Mouse (Mus musculus) gastrocnemius, adult 2 months (tissue): ENCODE measurements around the gene Gm45062. TPM values are rescaled to one million over a fixed set of nuclear protein-coding genes. Genes with fewer than 3 reads are reported as not detected.
"Not testable (repeated sequence)": the region's sequence is repeated elsewhere in the genome, so short reads cannot be mapped to it uniquely, and the experiment has no call there.

ENCODE experiments used
- DNase-seq: peaks from one replicate; pipeline ENCODE4 v3.0.0; 2022
- H3K27ac ChIP-seq: fragments of 200-600 bp; 2 replicates; pipeline ENCODE4 v1.8.1; 2022; ENCODE audit warnings: mild to moderate bottlenecking
- H3K4me3 ChIP-seq: fragments of 200-600 bp; 2 replicates; pipeline ENCODE4 v1.8.1; 2022; ENCODE audit warnings: mild to moderate bottlenecking, moderate library complexity
- CTCF ChIP-seq: fragments of 200-600 bp; IDR thresholded peaks from 2 replicates; pipeline ENCODE4 v1.8.1; 2022; ENCODE audit warnings: antibody characterized with exemption, mild to moderate bottlenecking, moderate library complexity
- intact Hi-C: fragments of 180-260 bp; cut with DNase I; formaldehyde crosslinking; loops from one replicate; pipeline ENCODE4 v1.15.1; 2025
- total RNA-seq, 2 experiments: library from RNA; stranded (reverse); gene quantifications; 2 replicates each; pipeline ENCODE4 v1.2.3; 2021

The Gm45062 gene
- total RNA-seq, 2 experiments from 2014 or later = 0.67 TPM; not detected in 1

GRCm38 (mm10) chr6:8531104-8531894 lies 272.0 kb downstream of the Gm45062 start:
- no peak overlapping the region for H3K27ac ChIP-seq
- H3K4me3 ChIP-seq = no peak overlapping the region
- intact Hi-C loops = no loop called here
- no peak for DNase-seq
- TF ChIP-seq CTCF = no peak

- no peak overlapping the region for H3K27ac ChIP-seq
- intact Hi-C loops = no loop called here
- no peak for TF ChIP-seq CTCF
- no peak overlapping the region for H3K4me3 ChIP-seq
- DNase-seq = no peak
Measured at GRCm38 (mm10) chr6:8536944-8537343, 277.7 kb downstream of the Gm45062 start.

GRCm38 (mm10) chr6:8541531-8541930 lies 282.3 kb downstream of the Gm45062 start:
- DNase-seq, H3K27ac ChIP-seq, intact Hi-C loops, H3K4me3 ChIP-seq: not testable (repeated sequence)

- H3K27ac ChIP-seq = no peak overlapping the region
- intact Hi-C loops = no loop called here
- H3K4me3 ChIP-seq = no peak overlapping the region
- no peak for DNase-seq
- no peak for TF ChIP-seq CTCF
Measured at GRCm38 (mm10) chr6:8544822-8545221, 285.6 kb downstream of the Gm45062 start.

- Histone ChIP-seq H3K27ac (no peak overlapping the region), H3K4me3 (no peak overlapping the region)
- no peak for DNase-seq
- no peak for TF ChIP-seq CTCF
- intact Hi-C loops = no loop called here
Measured at GRCm38 (mm10) chr6:8545780-8546179, 286.5 kb downstream of the Gm45062 start.

GRCm38 (mm10) chr6:8551155-8551554 lies 291.9 kb downstream of the Gm45062 start:
- no peak for DNase-seq
- no peak overlapping the region for H3K27ac ChIP-seq
- H3K4me3 ChIP-seq = no peak overlapping the region
- intact Hi-C loops = no loop called here
- no peak for TF ChIP-seq CTCF

GRCm38 (mm10) chr6:8556849-8557571 lies 297.8 kb downstream of the Gm45062 start:
- no peak overlapping the region for H3K27ac ChIP-seq
- no peak for DNase-seq
- intact Hi-C loops = no loop called here
- no peak overlapping the region for H3K4me3 ChIP-seq
- no peak for TF ChIP-seq CTCF

- DNase-seq = no peak
- Histone ChIP-seq H3K27ac (no peak overlapping the region), H3K4me3 (no peak overlapping the region)
- TF ChIP-seq CTCF = no peak
- intact Hi-C loops = no loop called here
Measured at GRCm38 (mm10) chr6:8560682-8561081, 301.4 kb downstream of the Gm45062 start.

GRCm38 (mm10) chr6:8582377-8582776 lies 323.1 kb downstream of the Gm45062 start:
- no peak overlapping the region for H3K4me3 ChIP-seq
- intact Hi-C loops = no loop called here
- no peak overlapping the region for H3K27ac ChIP-seq
- DNase-seq = no peak
- TF ChIP-seq CTCF = no peak

GRCm38 (mm10) chr6:8583892-8584291 lies 324.6 kb downstream of the Gm45062 start:
- no peak for DNase-seq
- intact Hi-C loops = no loop called here
- no peak overlapping the region for H3K27ac ChIP-seq
- H3K4me3 ChIP-seq = no peak overlapping the region
- TF ChIP-seq CTCF = no peak

GRCm38 (mm10) chr6:8591665-8592064 lies 332.4 kb downstream of the Gm45062 start:
- Histone ChIP-seq H3K4me3 (no peak overlapping the region), H3K27ac (no peak overlapping the region)
- intact Hi-C loops = no loop called here
- DNase-seq = no peak
- TF ChIP-seq CTCF = no peak

GRCm38 (mm10) chr6:8617369-8617768 lies 358.1 kb downstream of the Gm45062 start:
- intact Hi-C loops = no loop called here
- Histone ChIP-seq H3K4me3 (no peak overlapping the region), H3K27ac (no peak overlapping the region)
- no peak for DNase-seq
- no peak for TF ChIP-seq CTCF

GRCm38 (mm10) chr6:8619582-8620350 lies 360.5 kb downstream of the Gm45062 start:
- intact Hi-C loops = no loop called here
- TF ChIP-seq CTCF = no peak
- Histone ChIP-seq H3K4me3 (no peak overlapping the region), H3K27ac (no peak overlapping the region)
- no peak for DNase-seq
